Mouse (Mus musculus): ENCODE data around the gene Kat8. TPM values are rescaled to one million over a fixed set of nuclear protein-coding genes. Genes with fewer than 3 reads are reported as not detected.

Kat8 gene
- polyA plus RNA-seq (2017; shearing (Covaris generic)): 46.5 TPM

GRCm38 (mm10) chr7:127912190-127912871 lies at the start of gene Kat8:
Kat8 (plus strand) TSS chr7:127912516.

DNA sequence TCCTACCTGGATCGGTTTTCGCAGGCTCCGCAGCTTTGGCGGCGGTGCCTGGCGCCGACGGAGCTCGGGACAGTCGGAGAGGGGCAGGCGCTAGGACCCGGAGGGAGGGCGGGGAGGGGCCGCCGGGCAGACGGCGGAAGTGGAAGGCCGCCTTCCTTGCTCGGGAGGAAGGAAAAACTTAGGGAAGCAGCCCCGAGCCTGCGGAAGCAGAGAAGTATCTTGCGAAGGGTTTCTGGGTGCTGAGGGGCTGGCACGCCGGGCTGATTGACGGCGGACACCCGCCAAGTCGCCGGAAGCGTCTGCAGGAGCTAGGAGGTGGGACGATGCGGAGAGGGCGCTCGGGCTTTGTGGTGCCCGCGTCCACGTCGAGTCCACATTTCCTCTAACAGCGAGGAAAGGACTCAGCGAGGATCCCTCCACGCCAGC lies 36.3 kb upstream of the Kat8 start, which contains the start of gene Zfp646:
Gene Zfp646 (plus strand): TSS at position 181 of the 426 bp plus-strand sequence.

DNA sequence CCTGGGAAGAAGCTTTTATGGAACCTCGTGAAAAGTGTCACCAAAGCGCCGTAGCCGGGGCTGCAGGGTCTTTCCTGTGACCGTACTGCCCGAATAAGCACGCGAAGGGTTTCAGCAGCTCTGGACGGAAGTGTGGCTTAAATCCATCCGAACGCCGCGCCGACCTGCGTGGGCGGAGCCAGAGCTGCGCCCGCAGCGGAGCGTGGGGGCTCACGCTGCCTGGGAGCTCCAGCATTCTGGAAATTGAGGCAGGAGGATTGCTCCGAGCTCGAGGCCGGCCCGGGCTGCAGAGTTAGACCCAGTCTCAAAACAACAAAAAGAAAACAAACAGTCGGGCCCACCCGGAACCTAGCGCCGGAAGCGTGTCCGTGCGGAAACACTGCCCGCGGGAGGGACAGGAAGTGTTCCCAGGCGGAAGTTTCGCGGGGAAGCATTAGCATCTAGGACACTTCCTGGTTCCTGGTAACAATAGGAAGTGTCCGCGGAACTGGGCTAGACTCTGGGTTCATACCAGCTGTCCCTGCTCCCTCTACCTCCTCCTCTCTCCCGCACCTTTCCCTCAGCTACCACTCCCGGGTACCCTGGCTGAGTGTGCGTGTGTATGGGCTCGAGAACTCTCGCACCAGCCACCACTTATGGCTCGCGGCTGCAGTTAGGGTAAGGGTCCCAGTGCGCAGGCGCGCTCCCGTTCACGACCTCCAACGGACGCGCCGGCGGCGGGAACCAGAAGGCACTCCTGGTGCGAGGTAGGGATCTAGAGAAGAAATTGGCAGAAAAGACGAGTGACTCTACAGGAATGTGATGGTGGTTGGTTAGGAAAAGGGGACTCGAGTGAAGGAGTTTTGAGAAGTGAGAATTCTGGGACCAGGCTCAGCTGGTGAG lies 35.6 kb upstream of the Kat8 start, which contains the start of gene Zfp668:
Gene Zfp668 (minus strand): TSS at position 362 of the 882 bp plus-strand sequence.

GRCm38 (mm10) chr7:127890798-127891197 lies 21.5 kb upstream of the Kat8 start, which contains the start of gene Prss53:
Prss53 (minus strand) TSS chr7:127890970.

DNA sequence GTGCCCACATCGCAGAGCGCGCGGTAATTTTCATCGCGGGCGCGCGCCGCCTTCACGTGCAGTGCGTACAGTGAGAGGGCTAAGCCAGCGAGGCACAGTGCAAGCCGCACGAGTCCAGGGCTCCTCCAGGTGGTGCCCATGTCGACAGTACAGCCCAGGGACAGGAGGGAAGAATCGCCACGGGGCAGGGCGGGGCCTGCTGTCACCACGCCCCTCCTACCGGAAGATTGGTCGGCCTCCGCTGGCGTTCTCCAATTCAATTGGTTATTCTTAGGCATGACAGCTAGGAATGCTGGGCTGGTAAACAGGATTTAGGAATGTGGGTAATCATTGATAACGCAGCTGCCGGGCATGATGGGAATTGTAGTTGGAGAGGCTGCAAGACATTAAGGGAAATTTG lies 16.9 kb upstream of the Kat8 start, which contains the start of the genes Gm21974 and Vkorc1:
Gene Gm21974 (minus strand): TSS at position 13 of the 400 bp plus-strand sequence.
Gene Vkorc1 (minus strand): TSS at position 176 of the 400 bp plus-strand sequence.

DNA sequence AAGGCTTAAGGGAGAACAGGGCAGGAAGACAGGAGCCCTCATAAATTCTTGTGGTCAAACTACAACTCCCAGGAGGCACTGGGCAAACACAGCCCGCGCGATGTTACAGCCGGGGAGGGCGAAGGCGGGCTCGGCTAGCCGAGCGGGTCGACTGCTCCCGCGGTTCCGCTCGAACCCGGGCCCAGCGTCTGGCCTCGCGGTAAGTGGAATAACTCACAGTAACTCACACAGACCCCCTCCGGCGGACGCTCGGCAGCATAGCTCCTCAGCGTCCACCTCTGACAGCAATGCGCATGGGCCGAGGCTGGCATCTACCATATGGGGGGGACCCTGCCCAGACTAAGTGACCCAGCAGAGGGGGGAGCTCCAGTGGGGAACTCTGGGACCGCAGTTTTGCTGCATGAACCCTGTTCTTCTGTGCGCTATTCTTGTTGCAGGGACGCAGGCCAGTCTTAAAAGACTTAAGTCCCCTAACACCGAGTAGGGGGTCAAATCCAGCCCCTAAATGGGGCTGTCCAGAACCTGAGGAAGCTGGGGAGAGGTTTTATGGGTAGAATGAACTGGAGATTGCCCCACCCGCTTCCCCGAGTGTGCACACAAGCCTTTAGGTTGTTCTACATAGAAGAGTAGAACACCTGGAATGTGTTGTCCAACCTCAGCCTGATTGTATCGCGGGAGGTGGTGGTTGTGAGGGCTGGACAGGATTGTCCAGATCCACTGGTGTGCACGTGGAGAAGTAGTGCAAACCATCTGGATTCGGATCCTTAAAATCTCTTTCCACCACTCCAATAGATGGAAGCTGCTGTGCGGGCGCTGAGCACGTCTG lies 8.1 kb upstream of the Kat8 start, which contains the start of gene Bckdk:
Gene Bckdk (plus strand): TSS at position 112 of the 826 bp plus-strand sequence.

DNA sequence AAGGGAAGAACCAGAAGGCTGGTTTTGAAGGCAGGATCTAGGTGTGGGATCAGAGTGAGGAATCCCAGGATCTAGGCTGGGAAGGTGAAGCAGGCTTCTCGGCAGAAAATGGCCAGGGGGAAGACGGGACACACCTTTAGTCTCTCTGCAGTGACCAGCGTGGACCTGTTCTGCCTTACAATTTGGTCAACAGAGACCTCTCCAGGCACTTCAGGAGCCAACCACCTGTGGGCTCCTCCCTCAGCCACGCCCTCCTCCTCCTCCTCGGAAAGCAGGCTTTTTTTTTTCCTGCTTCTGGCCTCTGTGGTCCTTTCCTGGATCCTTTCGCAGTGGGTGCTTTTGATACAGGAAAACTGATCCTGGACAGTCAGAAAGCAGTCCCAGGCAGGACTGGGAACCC lies 17.6 kb downstream of the Kat8 start, which contains the start of gene Prss8:
Gene Prss8 (minus strand): TSS at position 182 of the 400 bp plus-strand sequence.

GRCm38 (mm10) chr7:127946470-127947023 lies 34.2 kb downstream of the Kat8 start, which contains the start of gene Prss36:
Prss36 (minus strand) TSS chr7:127946725.

GRCm38 (mm10) chr7:127967004-127967921 lies 54.9 kb downstream of the Kat8 start, which contains the start of gene Fus:
Fus (plus strand) TSS chr7:127967457.

Other genes starting within 250 kb of the Kat8 start
- 74.6 TPM for gene Bcl7c, start 203.6 kb upstream of the Kat8 start, polyA plus RNA-seq (2017; shearing (Covaris generic))
- gene Ctf1, start 199.8 kb upstream of the Kat8 start, polyA plus RNA-seq (2017; shearing (Covaris generic)): not detected
- gene Ctf2, start 180.3 kb upstream of the Kat8 start, polyA plus RNA-seq (2017; shearing (Covaris generic)): not detected
- 1.3 TPM for gene Fbxl19, start 168.0 kb upstream of the Kat8 start, polyA plus RNA-seq (2017; shearing (Covaris generic))
- gene Orai3, start 142.7 kb upstream of the Kat8 start, polyA plus RNA-seq (2017; shearing (Covaris generic)): 24.1 TPM
- 3.5 TPM for gene Setd1a, start 135.8 kb upstream of the Kat8 start, polyA plus RNA-seq (2017; shearing (Covaris generic))
- gene Gm49388, start 126.9 kb upstream of the Kat8 start, polyA plus RNA-seq (2017; shearing (Covaris generic)): not detected
- gene Hsd3b7, start 111.9 kb upstream of the Kat8 start, polyA plus RNA-seq (2017; shearing (Covaris generic)): 2.4 TPM
- gene Stx4a, start 88.2 kb upstream of the Kat8 start, polyA plus RNA-seq (2017; shearing (Covaris generic)): 150 TPM
- gene Stx1b, start 88.0 kb upstream of the Kat8 start, polyA plus RNA-seq (2017; shearing (Covaris generic)): not detected
- gene Zfp646, start 36.3 kb upstream of the Kat8 start, polyA plus RNA-seq (2017; shearing (Covaris generic)): 43.1 TPM
- gene Zfp668, start 35.7 kb upstream of the Kat8 start, polyA plus RNA-seq (2017; shearing (Covaris generic)): 21.8 TPM
- gene Prss53, start 21.5 kb upstream of the Kat8 start, polyA plus RNA-seq (2017; shearing (Covaris generic)): 0.48 TPM
- not detected for gene Gm21974, start 17.1 kb upstream of the Kat8 start, polyA plus RNA-seq (2017; shearing (Covaris generic))
- 34.1 TPM for gene Vkorc1, start 16.9 kb upstream of the Kat8 start, polyA plus RNA-seq (2017; shearing (Covaris generic))
- 68.1 TPM for gene Bckdk, start 8.4 kb upstream of the Kat8 start, polyA plus RNA-seq (2017; shearing (Covaris generic))
- 0.11 TPM for gene Prss8, start 17.6 kb downstream of the Kat8 start, polyA plus RNA-seq (2017; shearing (Covaris generic))
- gene Prss36, start 34.2 kb downstream of the Kat8 start, polyA plus RNA-seq (2017; shearing (Covaris generic)): 4.2 TPM
- 152 TPM for gene Fus, start 54.9 kb downstream of the Kat8 start, polyA plus RNA-seq (2017; shearing (Covaris generic))
- 292 TPM for gene Pycard, start 81.4 kb downstream of the Kat8 start, polyA plus RNA-seq (2017; shearing (Covaris generic))
- gene Trim72, start 91.4 kb downstream of the Kat8 start, polyA plus RNA-seq (2017; shearing (Covaris generic)): not detected
- 0.92 TPM for gene Itgam, start 150.1 kb downstream of the Kat8 start, polyA plus RNA-seq (2017; shearing (Covaris generic))
- gene Gm49368, start 150.2 kb downstream of the Kat8 start, polyA plus RNA-seq (2017; shearing (Covaris generic)): not detected
- 0.56 TPM for gene Itgax, start 217.0 kb downstream of the Kat8 start, polyA plus RNA-seq (2017; shearing (Covaris generic))
- gene Itgad, start 241.9 kb downstream of the Kat8 start, polyA plus RNA-seq (2017; shearing (Covaris generic)): 1.5 TPM